Mouse (Mus musculus): ENCODE measurements around the gene Gm28372.
A peak's percentile ranks its signal among the peaks of the same experiment; 100 is the strongest.
"Not testable (repeated sequence)": the region's sequence is repeated elsewhere in the genome, so short reads cannot be mapped to it uniquely, and the experiment has no call there.

Gene Gm28372

GRCm38 (mm10) chr2:130404939-130405338, at the start of gene Gm28372, which contains the start of gene 1700020A23Rik:
TSS of gene Gm28372 (plus strand) at chr2:130405239.
TSS of gene 1700020A23Rik (plus strand) at chr2:130405259.
- DNase-seq (ENCODE audit: extremely low spot score): no peak

- DNase-seq (ENCODE audit: extremely low spot score): no peak
These were observed 47.5 kb upstream of the Gm28372 start for GRCm38 (mm10) chr2:130357551-130357950.

GRCm38 (mm10) chr2:130358852-130359251, 46.2 kb upstream of the Gm28372 start:
- DNase-seq (ENCODE audit: extremely low spot score): no peak

- peak; percentile 62 for DNase-seq (ENCODE audit: extremely low spot score)
These were observed 42.5 kb upstream of the Gm28372 start for GRCm38 (mm10) chr2:130362511-130363026.

GRCm38 (mm10) chr2:130365211-130366094, 39.6 kb upstream of the Gm28372 start:
- peak; percentile 23 for DNase-seq (ENCODE audit: extremely low spot score)

GRCm38 (mm10) chr2:130367386-130367785, 37.7 kb upstream of the Gm28372 start:
- no peak for DNase-seq (ENCODE audit: extremely low spot score)

- not testable (repeated sequence) for DNase-seq (ENCODE audit: extremely low spot score)
These were observed 32.0 kb upstream of the Gm28372 start for GRCm38 (mm10) chr2:130373026-130373425.

GRCm38 (mm10) chr2:130374951-130375350, 30.1 kb upstream of the Gm28372 start:
- no peak for DNase-seq (ENCODE audit: extremely low spot score)

GRCm38 (mm10) chr2:130383205-130383604, 21.8 kb upstream of the Gm28372 start:
- DNase-seq (ENCODE audit: extremely low spot score): no peak

- DNase-seq (ENCODE audit: extremely low spot score): no peak
These were observed 21.1 kb upstream of the Gm28372 start for GRCm38 (mm10) chr2:130383895-130384294.

GRCm38 (mm10) chr2:130386212-130386611, 18.8 kb upstream of the Gm28372 start:
- DNase-seq (ENCODE audit: extremely low spot score): no peak

- DNase-seq (ENCODE audit: extremely low spot score): no peak
These were observed 16.2 kb upstream of the Gm28372 start for GRCm38 (mm10) chr2:130388796-130389195.

- no peak for DNase-seq (ENCODE audit: extremely low spot score)
These were observed 13.9 kb upstream of the Gm28372 start for GRCm38 (mm10) chr2:130390993-130391625.

- DNase-seq (ENCODE audit: extremely low spot score): no peak
These were observed 12.2 kb upstream of the Gm28372 start for GRCm38 (mm10) chr2:130392836-130393235.

GRCm38 (mm10) chr2:130395696-130396095, 9.3 kb upstream of the Gm28372 start:
- no peak for DNase-seq (ENCODE audit: extremely low spot score)

GRCm38 (mm10) chr2:130397186-130397985, 7.7 kb upstream of the Gm28372 start, which contains the start of gene Cpxm1:
TSS of gene Cpxm1 (minus strand) at chr2:130397574.
- peak; percentile 87 for DNase-seq (ENCODE audit: extremely low spot score)

- no peak for DNase-seq (ENCODE audit: extremely low spot score)
These were observed 6.9 kb upstream of the Gm28372 start for GRCm38 (mm10) chr2:130398091-130398490.

- no peak for DNase-seq (ENCODE audit: extremely low spot score)
These were observed 5.0 kb upstream of the Gm28372 start for GRCm38 (mm10) chr2:130400046-130400445.

- DNase-seq (ENCODE audit: extremely low spot score): no peak
These were observed 3.1 kb upstream of the Gm28372 start for GRCm38 (mm10) chr2:130401891-130402290.

GRCm38 (mm10) chr2:130406178-130406577, 1.1 kb downstream of the Gm28372 start, which contains the start of gene Tmem239:
TSS of gene Tmem239 (plus strand) at chr2:130406478.
- no peak for DNase-seq (ENCODE audit: extremely low spot score)

GRCm38 (mm10) chr2:130408194-130408593, 3.2 kb downstream of the Gm28372 start:
- DNase-seq (ENCODE audit: extremely low spot score): peak; percentile 41

All from embryo, embryonic 9.5 days (tissue).